Mouse (Mus musculus) left cerebral cortex, adult 2 months (tissue): ENCODE measurements at regions not wholly inside any gene's neighbourhood (a gene's known extent, or its start where the extent isn't known, plus 50 kb on each side); places are given as distances from the start of the nearest gene placed in this dataset.

Experiments used
- DNase-seq, 2 experiments: peaks; one replicate each; pipeline ENCODE4 v3.0.0; 2021 to 2022; ENCODE audit warnings: low spot score in 2 of 2, mixed read lengths in 1 of 2; ENCODE audit errors: extremely low spot score in 1 of 2
- H3K27ac ChIP-seq: fragments of 200-600 bp; 2 replicates; pipeline ENCODE4 v1.8.1; 2022
- H3K4me3 ChIP-seq: fragments of 200-600 bp; 2 replicates; pipeline ENCODE4 v1.8.1; 2022
- CTCF ChIP-seq: fragments of 200-600 bp; IDR thresholded peaks from 2 replicates; pipeline ENCODE4 v1.8.1; 2022; ENCODE audit warnings: antibody characterized with exemption, mild to moderate bottlenecking, moderate library complexity
- intact Hi-C: fragments of 180-260 bp; cut with DNase I; formaldehyde crosslinking; loops from one replicate; pipeline ENCODE4 v1.15.1; 2025

GRCm38 (mm10) chr6:140874831-140875230 is 145.7 kb downstream of the Gm11077 start:
- Histone ChIP-seq H3K27ac (no peak overlapping the region), H3K4me3 (no peak overlapping the region)
- intact Hi-C loops = no loop called here
- no peak for TF ChIP-seq CTCF
- DNase-seq = no peak

GRCm38 (mm10) chr6:140883651-140884050 is 154.6 kb downstream of the Gm11077 start:
- no peak overlapping the region for H3K27ac ChIP-seq
- intact Hi-C loops = no loop called here
- DNase-seq = no peak
- no peak overlapping the region for H3K4me3 ChIP-seq
- TF ChIP-seq CTCF = no peak

GRCm38 (mm10) chr6:140888610-140889009 is 159.5 kb downstream of the Gm11077 start:
- H3K4me3 ChIP-seq = no peak overlapping the region
- intact Hi-C loops = no loop called here
- no peak for DNase-seq
- no peak overlapping the region for H3K27ac ChIP-seq
- no peak for TF ChIP-seq CTCF

GRCm38 (mm10) chr6:140890060-140890459 is 161.0 kb downstream of the Gm11077 start:
- H3K27ac ChIP-seq = no peak overlapping the region
- no peak for TF ChIP-seq CTCF

GRCm38 (mm10) chr6:140890591-140890990 is 161.5 kb downstream of the Gm11077 start:
- no peak for TF ChIP-seq CTCF
- Histone ChIP-seq H3K27ac (no peak overlapping the region), H3K4me3 (no peak overlapping the region)
- no peak for DNase-seq
- intact Hi-C loops = no loop called here

More at GRCm38 (mm10) chr6:140890060-140890459, 161.0 kb downstream of the Gm11077 start:
- no peak overlapping the region for H3K4me3 ChIP-seq
- DNase-seq = no peak
- intact Hi-C loops = no loop called here

GRCm38 (mm10) chr6:140894467-140894866 is 165.4 kb downstream of the Gm11077 start:
- H3K27ac ChIP-seq = no peak overlapping the region
- TF ChIP-seq CTCF = no peak

GRCm38 (mm10) chr6:140895441-140895840 is 166.4 kb downstream of the Gm11077 start:
- no peak overlapping the region for H3K27ac ChIP-seq
- H3K4me3 ChIP-seq = no peak overlapping the region
- DNase-seq = no peak
- intact Hi-C loops = no loop called here
- TF ChIP-seq CTCF = no peak

More at GRCm38 (mm10) chr6:140894467-140894866, 165.4 kb downstream of the Gm11077 start:
- DNase-seq = no peak
- no peak overlapping the region for H3K4me3 ChIP-seq
- intact Hi-C loops = no loop called here

GRCm38 (mm10) chr6:140897111-140897510 is 168.0 kb downstream of the Gm11077 start:
- H3K27ac ChIP-seq = no peak overlapping the region
- no peak for TF ChIP-seq CTCF
- DNase-seq = no peak
- intact Hi-C loops = no loop called here
- H3K4me3 ChIP-seq = no peak overlapping the region

- TF ChIP-seq CTCF = peak; percentile 80
- Histone ChIP-seq H3K27ac (no peak overlapping the region), H3K4me3 (no peak overlapping the region)
- peak; percentile 52 to 54 for DNase-seq
- intact Hi-C loops = loop anchor here (1.0 to 10.0 kb wide), 5 partner anchors 157 to 653 kb away; no protein-coding TSS in a partner anchor
These were observed 195.4 kb downstream of the Gm11077 start for GRCm38 (mm10) chr6:140924319-140924981.

- Histone ChIP-seq H3K27ac (no peak overlapping the region), H3K4me3 (no peak overlapping the region)
- no peak for TF ChIP-seq CTCF
- intact Hi-C loops = loop anchor here (5.0 to 10.0 kb wide), 2 partner anchors 327 to 445 kb away; no protein-coding TSS in a partner anchor
- no peak for DNase-seq
These were observed 198.5 kb downstream of the Gm11077 start for GRCm38 (mm10) chr6:140927616-140928015.

- TF ChIP-seq CTCF = no peak
- H3K27ac ChIP-seq = no peak overlapping the region
- intact Hi-C loops = no loop called here
These were observed 205.2 kb downstream of the Gm11077 start for GRCm38 (mm10) chr6:140934286-140934685.

GRCm38 (mm10) chr6:140938025-140938424 is 208.9 kb downstream of the Gm11077 start:
- intact Hi-C loops = no loop called here
- no peak for TF ChIP-seq CTCF
- Histone ChIP-seq H3K27ac (no peak overlapping the region), H3K4me3 (no peak overlapping the region)
- no peak for DNase-seq

More at GRCm38 (mm10) chr6:140934286-140934685, 205.2 kb downstream of the Gm11077 start:
- no peak overlapping the region for H3K4me3 ChIP-seq
- no peak for DNase-seq

GRCm38 (mm10) chr6:140946720-140947119 is 217.6 kb downstream of the Gm11077 start:
- H3K4me3 ChIP-seq = no peak overlapping the region
- no peak for DNase-seq
- TF ChIP-seq CTCF = no peak
- no peak overlapping the region for H3K27ac ChIP-seq
- intact Hi-C loops = no loop called here
